Mouse (Mus musculus): ENCODE measurements at regions not wholly inside any gene's neighbourhood (a gene's known extent, or its start where the extent isn't known, plus 50 kb on each side); places are given as distances from the start of the nearest gene placed in this dataset.

- no peak for ATAC-seq (ENCODE audit: extremely low read depth, insufficient number of reproducible peaks, low FRiP score, poor library complexity, severe bottlenecking)
Measured at GRCm38 (mm10) chr11:21478191-21478590, 93.8 kb upstream of the Wdpcp start.

- no peak for ATAC-seq (ENCODE audit: extremely low read depth, insufficient number of reproducible peaks, low FRiP score, poor library complexity, severe bottlenecking)
Measured at GRCm38 (mm10) chr11:21470711-21471110, 99.7 kb upstream of the Ugp2 start.

- ATAC-seq (ENCODE audit: extremely low read depth, insufficient number of reproducible peaks, low FRiP score, poor library complexity, severe bottlenecking) = peak; percentile 36; the same call in 1 of the 2 replicates
Measured at GRCm38 (mm10) chr11:21468465-21468864, 97.5 kb upstream of the Ugp2 start.

GRCm38 (mm10) chr11:21460011-21460410 lies 89.0 kb upstream of the Ugp2 start:
- no peak for ATAC-seq (ENCODE audit: extremely low read depth, insufficient number of reproducible peaks, low FRiP score, poor library complexity, severe bottlenecking)

- peak; percentile 87 for ATAC-seq (ENCODE audit: extremely low read depth, insufficient number of reproducible peaks, low FRiP score, poor library complexity, severe bottlenecking)
Measured at GRCm38 (mm10) chr11:21453308-21454106, 82.5 kb upstream of the Ugp2 start.

GRCm38 (mm10) chr11:21433726-21434125 lies 62.7 kb upstream of the Ugp2 start:
- ATAC-seq (ENCODE audit: extremely low read depth, insufficient number of reproducible peaks, low FRiP score, poor library complexity, severe bottlenecking) = no peak

GRCm38 (mm10) chr11:21430021-21430420 lies 59.0 kb upstream of the Ugp2 start:
- no peak for ATAC-seq (ENCODE audit: extremely low read depth, insufficient number of reproducible peaks, low FRiP score, poor library complexity, severe bottlenecking)

GRCm38 (mm10) chr11:21428749-21429148 lies 57.7 kb upstream of the Ugp2 start:
- ATAC-seq (ENCODE audit: extremely low read depth, insufficient number of reproducible peaks, low FRiP score, poor library complexity, severe bottlenecking) = no peak

GRCm38 (mm10) chr11:21428013-21428317 lies 57.0 kb upstream of the Ugp2 start:
- no peak for ATAC-seq (ENCODE audit: extremely low read depth, insufficient number of reproducible peaks, low FRiP score, poor library complexity, severe bottlenecking)

GRCm38 (mm10) chr11:21427291-21428012 lies 56.5 kb upstream of the Ugp2 start:
- no peak for ATAC-seq (ENCODE audit: extremely low read depth, insufficient number of reproducible peaks, low FRiP score, poor library complexity, severe bottlenecking)

- ATAC-seq (ENCODE audit: extremely low read depth, insufficient number of reproducible peaks, low FRiP score, poor library complexity, severe bottlenecking) = peak; percentile 85
Measured at GRCm38 (mm10) chr11:21425480-21426101, 54.6 kb upstream of the Ugp2 start.

GRCm38 (mm10) chr11:21424345-21424744 lies 53.3 kb upstream of the Ugp2 start:
- peak; percentile 77 for ATAC-seq (ENCODE audit: extremely low read depth, insufficient number of reproducible peaks, low FRiP score, poor library complexity, severe bottlenecking)

GRCm38 (mm10) chr11:21422281-21422878 lies 51.4 kb upstream of the Ugp2 start:
- no peak for ATAC-seq (ENCODE audit: extremely low read depth, insufficient number of reproducible peaks, low FRiP score, poor library complexity, severe bottlenecking)

All from neutrophil, adult 5-6 weeks (primary cell).